Mouse (Mus musculus) forebrain, embryonic 15.5 days (tissue): ENCODE measurements around the gene Cnot8. TPM values are rescaled to one million over a fixed set of nuclear protein-coding genes. Genes with fewer than 3 reads are reported as not detected.
"Not testable (repeated sequence)": the region's sequence is repeated elsewhere in the genome, so short reads cannot be mapped to it uniquely, and the experiment has no call there.

Source experiments
- ATAC-seq: fragments of 200-750 bp; cut with Nextera tagmentation; replicated peaks from 2 replicates; pipeline ENCODE4 v1.8.0; 2017; ENCODE audit warnings: mild to moderate bottlenecking, moderate TSS enrichment, moderate library complexity
- H3K27ac ChIP-seq: fragments of 300-500 bp; sonication (generic); replicated peaks from 2 replicates; pipeline ENCODE4 v1.5.1; 2015; ENCODE audit warnings: mild to moderate bottlenecking, inconsistent platforms
- H3K27me3 ChIP-seq: fragments of 300-500 bp; sonication (generic); 2 replicates; pipeline ENCODE4 v1.6.1; 2015; ENCODE audit warnings: inconsistent platforms
- H3K36me3 ChIP-seq: fragments of 300-500 bp; sonication (generic); 2 replicates; pipeline ENCODE4 v1.6.1; 2015; ENCODE audit warnings: mild to moderate bottlenecking, inconsistent platforms
- H3K4me1 ChIP-seq: fragments of 300-500 bp; sonication (generic); 2 replicates; pipeline ENCODE4 v1.6.1; 2015; ENCODE audit warnings: inconsistent platforms
- H3K4me2 ChIP-seq: fragments of 300-500 bp; sonication (generic); replicated peaks from 2 replicates; pipeline ENCODE4 v1.6.1; 2015; ENCODE audit warnings: mild to moderate bottlenecking, inconsistent platforms
- H3K4me3 ChIP-seq: fragments of 300-500 bp; sonication (generic); 2 replicates; pipeline ENCODE4 v1.5.1; 2015; ENCODE audit warnings: mild to moderate bottlenecking, inconsistent platforms
- H3K9ac ChIP-seq: fragments of 300-500 bp; sonication (generic); replicated peaks from 2 replicates; pipeline ENCODE4 v1.6.1; 2015; ENCODE audit warnings: mild to moderate bottlenecking, inconsistent platforms
- H3K9me3 ChIP-seq: fragments of 300-500 bp; sonication (generic); 2 replicates; pipeline ENCODE4 v1.6.1; 2016; ENCODE audit warnings: inconsistent platforms
- WGBS: fragments of 180-500 bp; shearing (Covaris S2); methylation state at CpG from one replicate; pipeline ENCODE4 v1.1.7; 2015; ENCODE audit warnings: mixed read lengths; 5-methylcytosine and 5-hydroxymethylcytosine counted together
- polyA plus RNA-seq: library from polyadenylated mRNA; unstranded; fragments of >200 nt; fragmentation: Nextera tagmentation; extraction: Ambion mirVana; gene quantifications from 2 replicates; pipeline ENCODE4 v1.2.1, GENCODE M21; 2015

The Cnot8 gene
- 147 TPM in 2 replicates for polyA plus RNA-seq

DNA sequence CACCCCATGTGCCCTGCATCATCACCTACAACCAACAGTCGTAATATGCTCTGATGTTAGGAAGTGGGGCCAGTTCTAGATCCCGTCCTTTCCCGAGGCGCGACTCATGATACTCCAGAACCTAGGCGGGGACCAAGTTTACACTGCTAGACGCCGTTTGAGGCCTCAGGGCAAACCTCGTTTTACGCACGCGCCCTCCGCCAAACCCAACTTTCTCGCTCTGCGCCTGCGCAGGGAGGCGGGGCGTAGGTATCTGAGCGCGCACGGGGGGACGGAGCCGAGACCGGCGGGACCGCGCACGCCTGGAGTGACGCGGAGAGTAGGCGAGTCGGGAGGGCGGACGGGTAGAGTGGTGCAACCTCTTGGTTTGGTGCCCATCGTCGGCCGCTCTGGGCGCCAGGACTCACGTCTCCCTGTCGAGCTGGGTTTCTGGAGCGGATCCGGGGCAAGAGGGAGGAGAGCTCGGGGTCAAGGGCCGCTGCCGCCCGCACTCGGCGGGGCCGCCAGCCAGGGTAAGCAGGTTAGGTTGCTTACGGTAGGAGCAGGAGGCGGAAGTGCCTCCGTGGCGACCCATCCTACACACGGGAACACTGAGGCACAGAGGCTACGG, at the start of gene Cnot8:
Gene Cnot8, plus strand, starts transcription at position 457 of the 610 bp plus-strand sequence.
- peak within 1 kb of the TSS; percentile 85 for H3K27ac ChIP-seq
- peaks cover 31% of the 10 kb centered on the region for H3K4me1 ChIP-seq
- peak within 1 kb of the TSS; percentile 85 for H3K9ac ChIP-seq
- H3K27me3 ChIP-seq: no peaks in the 10 kb centered on the region
- ATAC-seq: peak; percentile 97
- H3K36me3 ChIP-seq: no peaks in the 10 kb centered on the region
- H3K4me2 ChIP-seq: peak within 1 kb of the TSS; percentile 64
- no peaks in the 10 kb centered on the region for H3K9me3 ChIP-seq
- under 1% methylated on average over 55 of the region's 55 CpGs for WGBS
- peak within 1 kb of the TSS; percentile 69 for H3K4me3 ChIP-seq

DNA sequence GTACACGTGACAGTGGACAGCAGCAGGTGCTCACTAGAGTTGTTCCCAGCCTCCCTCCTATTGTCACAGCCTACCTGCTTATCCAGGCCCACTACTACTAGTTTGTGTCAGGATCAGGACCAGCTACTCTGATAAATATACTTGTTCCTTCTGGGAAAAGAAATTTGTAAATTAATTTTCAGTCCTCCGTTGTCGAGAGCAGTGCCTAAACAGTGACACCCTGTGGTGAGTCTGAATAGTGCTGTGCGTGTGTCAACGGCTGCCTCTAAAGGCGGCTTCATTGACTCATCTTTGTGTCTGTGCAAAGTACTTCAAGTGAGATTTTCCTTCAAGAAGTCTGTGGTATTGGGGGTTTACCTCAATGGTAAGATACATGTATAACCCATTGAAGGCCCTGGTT, 46.5 kb upstream of the Cnot8 start:
- no peaks in the 10 kb centered on the region for H3K4me1 ChIP-seq
- H3K9ac ChIP-seq: no peak overlapping the region
- ATAC-seq: 0 out of 2 replicates have a peak, but pooled peaks have one; percentile 23
- H3K9me3 ChIP-seq: no peaks in the 10 kb centered on the region
- no peak overlapping the region for H3K4me2 ChIP-seq
- H3K36me3 ChIP-seq: peaks cover 72% of the 10 kb centered on the region
- WGBS: 42% methylated on average over 6 of the region's 6 CpGs
- no peak overlapping the region for H3K27ac ChIP-seq
- H3K4me3 ChIP-seq: no peak overlapping the region
- H3K27me3 ChIP-seq: no peaks in the 10 kb centered on the region

DNA sequence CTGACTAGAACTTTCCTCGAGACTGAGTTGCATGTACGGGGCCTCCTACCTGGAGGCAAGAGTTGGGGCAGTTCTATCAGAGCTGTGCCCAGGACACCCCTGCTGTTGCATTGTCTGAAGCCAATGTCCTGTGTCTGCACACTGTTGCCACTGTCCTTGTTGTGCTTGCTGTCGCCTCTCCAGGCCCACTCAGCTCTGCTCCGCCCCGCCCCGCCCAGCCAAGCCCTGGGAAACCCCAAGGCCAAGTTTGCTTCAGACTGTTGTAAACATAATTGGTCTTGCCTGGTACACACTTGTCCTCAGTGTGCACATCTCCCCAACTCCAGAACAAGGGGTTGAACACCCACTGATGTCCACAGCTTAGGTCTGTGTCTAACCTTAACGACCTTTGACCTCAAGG, 44.2 kb upstream of the Cnot8 start:
- not testable (repeated sequence) for H3K4me1 ChIP-seq, H3K27ac ChIP-seq, H3K4me2 ChIP-seq, H3K9ac ChIP-seq, H3K27me3 ChIP-seq, H3K9me3 ChIP-seq, H3K4me3 ChIP-seq, ATAC-seq
- 90% methylated on average over 7 of the region's 7 CpGs for WGBS
- H3K36me3 ChIP-seq: peaks cover 50% of the 10 kb centered on the region

DNA sequence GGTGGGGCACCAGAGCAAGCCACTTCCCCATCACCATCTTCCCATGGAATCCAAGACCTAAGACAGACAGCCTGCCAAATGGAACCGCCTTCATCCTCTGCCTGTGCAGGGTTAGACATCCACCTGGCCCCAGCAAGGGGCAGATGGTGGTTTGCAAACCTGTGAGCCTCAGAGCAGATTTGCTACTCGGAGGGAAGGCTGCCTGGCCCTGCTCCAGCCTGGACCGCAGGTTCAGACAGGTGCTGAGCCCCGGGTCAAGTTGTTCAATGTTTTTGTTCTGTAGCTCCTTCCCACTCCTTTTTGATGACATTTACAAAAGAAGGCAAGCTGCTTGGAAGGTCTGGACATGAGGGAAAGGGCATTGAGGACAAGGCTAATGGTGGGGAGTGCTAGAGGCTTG, 42.7 kb upstream of the Cnot8 start:
- H3K4me1 ChIP-seq, H3K4me3 ChIP-seq, H3K27me3 ChIP-seq, H3K9ac ChIP-seq, H3K4me2 ChIP-seq, H3K27ac ChIP-seq, ATAC-seq, H3K9me3 ChIP-seq: not testable (repeated sequence)
- peaks cover 36% of the 10 kb centered on the region for H3K36me3 ChIP-seq
- 89% methylated on average over 4 of the region's 4 CpGs for WGBS

DNA sequence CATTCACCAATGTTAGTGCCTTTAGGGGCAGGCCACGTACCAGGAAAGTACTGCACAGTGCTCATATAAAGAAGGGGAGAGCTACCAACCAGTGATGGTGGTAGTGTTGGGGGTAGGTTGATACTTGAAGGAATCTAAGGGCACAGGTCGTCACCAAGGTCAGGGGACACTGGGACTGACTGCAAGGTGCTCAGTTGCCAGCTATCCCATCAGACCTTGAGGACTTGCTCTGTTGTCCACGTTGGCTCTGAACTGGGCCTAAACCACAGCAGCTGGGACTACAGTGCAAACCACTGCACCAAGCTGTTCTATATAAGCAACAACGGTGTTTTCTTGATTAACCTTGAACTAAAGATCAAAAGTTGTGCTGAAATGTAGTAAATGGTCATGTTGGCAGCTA, 41.4 kb upstream of the Cnot8 start:
- Histone ChIP-seq H3K9me3 (no peaks in the 10 kb centered on the region), H3K4me3 (no peak overlapping the region), H3K9ac (no peak overlapping the region), H3K27ac (no peak overlapping the region), H3K4me2 (no peak overlapping the region), H3K36me3 (peaks cover 24% of the 10 kb centered on the region), H3K4me1 (peaks cover 7% of the 10 kb centered on the region), H3K27me3 (no peaks in the 10 kb centered on the region)
- ATAC-seq: no peak
- WGBS: 92% methylated on average over 4 of the region's 4 CpGs

DNA sequence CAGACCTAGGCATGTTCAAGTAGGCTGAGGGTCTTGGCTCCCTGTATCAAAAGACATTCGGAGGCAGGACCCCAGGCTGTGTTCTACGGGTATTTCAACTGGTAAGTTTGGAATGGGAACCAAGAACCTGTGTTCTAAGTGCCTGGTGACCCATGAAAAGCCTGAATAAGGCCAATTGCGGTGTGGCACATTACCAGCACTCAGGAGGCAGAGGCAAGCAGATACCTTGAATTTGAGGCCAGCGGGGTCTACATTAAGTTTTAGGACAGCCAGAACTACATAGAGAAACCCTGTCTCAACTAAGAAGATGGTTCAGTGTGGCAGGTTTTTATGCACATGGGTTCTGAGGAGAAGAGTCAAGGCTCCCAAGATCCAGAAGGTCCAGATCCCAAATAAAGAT, 38.9 kb upstream of the Cnot8 start:
- 85% methylated on average over 4 of the region's 4 CpGs for WGBS

DNA sequence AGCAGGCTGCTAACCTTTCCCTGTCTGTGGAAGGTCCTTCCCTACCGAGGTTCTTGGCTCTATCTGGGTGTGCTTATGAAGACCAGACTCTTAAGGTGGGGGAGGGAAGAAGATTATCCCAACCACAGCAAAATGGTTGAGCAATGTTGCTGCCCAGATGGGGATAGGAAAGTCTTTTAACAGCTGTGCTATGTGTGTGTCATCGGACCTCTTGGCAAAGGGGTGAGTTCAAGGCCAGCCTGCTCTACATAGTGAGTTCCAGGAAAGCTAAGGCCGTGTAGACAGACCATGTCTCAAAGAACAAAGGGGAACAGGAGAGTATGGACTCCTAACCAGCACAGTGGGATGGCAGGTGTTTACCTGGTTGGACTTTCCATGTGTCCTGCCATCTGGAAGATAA, 31.0 kb upstream of the Cnot8 start:
- no peak overlapping the region for H3K9ac ChIP-seq
- no peaks in the 10 kb centered on the region for H3K4me1 ChIP-seq
- no peak overlapping the region for H3K27ac ChIP-seq
- no peak overlapping the region for H3K4me2 ChIP-seq
- WGBS: 81% methylated on average over 3 of the region's 3 CpGs
- no peaks in the 10 kb centered on the region for H3K36me3 ChIP-seq
- no peak overlapping the region for H3K4me3 ChIP-seq
- H3K27me3 ChIP-seq: no peaks in the 10 kb centered on the region
- no peak for ATAC-seq
- H3K9me3 ChIP-seq: no peaks in the 10 kb centered on the region

More for the DNA sequence above, 38.9 kb upstream of the Cnot8 start:
- no peaks in the 10 kb centered on the region for H3K9me3 ChIP-seq
- no peak overlapping the region for H3K4me2 ChIP-seq
- no peak overlapping the region for H3K9ac ChIP-seq
- peaks cover 7% of the 10 kb centered on the region for H3K4me1 ChIP-seq
- no peak for ATAC-seq
- H3K36me3 ChIP-seq: peaks cover 9% of the 10 kb centered on the region; the same call in 1 of the 2 replicates
- no peaks in the 10 kb centered on the region for H3K27me3 ChIP-seq
- no peak overlapping the region for H3K4me3 ChIP-seq
- no peak overlapping the region for H3K27ac ChIP-seq

DNA sequence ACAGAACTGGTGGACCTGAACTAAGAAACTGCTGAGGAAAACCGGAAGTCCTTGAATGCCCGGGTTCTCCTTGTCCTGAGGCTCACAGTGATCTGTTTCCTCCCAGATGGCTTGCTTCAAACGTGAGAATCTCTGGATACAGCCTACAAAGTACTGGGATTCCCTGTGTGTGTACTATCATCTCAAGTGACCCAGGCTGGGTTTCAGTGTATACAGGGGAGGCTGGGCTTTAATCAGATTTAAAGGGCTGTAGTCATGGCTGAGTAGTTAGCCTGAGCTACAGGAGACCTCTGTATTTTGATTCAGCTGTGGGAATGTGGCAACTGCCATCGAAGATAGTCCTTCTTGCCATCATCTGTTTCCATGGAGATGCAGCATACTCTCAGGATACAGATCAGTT, 26.7 kb upstream of the Cnot8 start:
- no peak for ATAC-seq
- Histone ChIP-seq H3K9ac (no peak overlapping the region), H3K27ac (no peak overlapping the region), H3K4me3 (no peak overlapping the region), H3K9me3 (no peaks in the 10 kb centered on the region), H3K27me3 (no peaks in the 10 kb centered on the region), H3K36me3 (no peaks in the 10 kb centered on the region), H3K4me1 (no peaks in the 10 kb centered on the region), H3K4me2 (no peak overlapping the region)
- 76% methylated on average over 4 of the region's 4 CpGs for WGBS

DNA sequence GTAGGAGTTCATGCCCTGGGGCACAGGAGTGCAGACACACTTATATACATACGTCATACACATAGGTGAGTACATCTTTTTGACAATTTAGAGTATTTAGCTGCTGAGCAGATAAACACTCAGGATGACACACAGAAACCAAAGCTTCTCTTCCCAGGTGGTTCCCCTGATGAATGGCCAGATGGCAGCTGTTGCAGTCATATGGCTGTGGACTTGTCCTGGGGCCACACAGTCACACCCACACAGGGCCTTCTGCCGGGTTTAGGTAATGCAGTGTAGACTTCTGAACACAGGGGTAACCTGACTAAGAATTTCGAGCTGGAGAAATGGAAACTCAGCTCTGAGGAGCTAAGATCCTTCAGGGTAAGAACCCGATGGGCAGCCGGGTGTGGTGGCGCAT, 22.2 kb upstream of the Cnot8 start:
- no peaks in the 10 kb centered on the region for H3K4me1 ChIP-seq
- no peaks in the 10 kb centered on the region for H3K9me3 ChIP-seq
- WGBS: 89% methylated on average over 6 of the region's 6 CpGs
- no peaks in the 10 kb centered on the region for H3K36me3 ChIP-seq
- H3K27ac ChIP-seq: no peak overlapping the region
- no peak for ATAC-seq
- H3K9ac ChIP-seq: no peak overlapping the region
- H3K4me2 ChIP-seq: no peak overlapping the region
- H3K27me3 ChIP-seq: no peaks in the 10 kb centered on the region
- no peak overlapping the region for H3K4me3 ChIP-seq

DNA sequence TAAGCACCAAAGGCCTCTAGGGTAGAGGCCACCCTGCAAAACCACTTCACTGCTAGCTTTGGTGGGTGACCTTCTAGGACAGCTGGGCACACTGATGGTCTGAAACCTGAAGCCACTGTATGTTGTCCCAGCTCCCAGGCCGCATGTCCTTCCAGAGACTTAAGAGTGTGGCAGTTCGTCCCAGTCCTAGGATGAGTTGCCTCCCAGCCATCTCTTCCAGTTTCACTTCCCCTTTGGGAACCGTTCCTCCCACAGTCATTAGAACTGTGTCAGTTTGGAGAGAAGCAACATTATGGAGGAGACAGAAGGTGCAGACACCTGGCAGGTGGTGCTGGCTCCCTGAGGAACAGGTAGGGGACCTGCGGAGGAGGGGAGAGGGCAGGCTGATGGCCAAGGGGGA, 11.4 kb upstream of the Cnot8 start:
- no peak overlapping the region for H3K27ac ChIP-seq
- no peaks in the 10 kb centered on the region for H3K36me3 ChIP-seq
- H3K27me3 ChIP-seq: 0 out of 2 replicates have a peak, but pooled peaks cover 9% of the 10 kb centered on the region
- no peak overlapping the region for H3K4me3 ChIP-seq
- H3K4me2 ChIP-seq: no peak overlapping the region
- no peak overlapping the region for H3K9ac ChIP-seq
- H3K4me1 ChIP-seq: peaks cover 2% of the 10 kb centered on the region
- ATAC-seq: no peak
- H3K9me3 ChIP-seq: no peaks in the 10 kb centered on the region
- 66% methylated on average over 4 of the region's 4 CpGs for WGBS

DNA sequence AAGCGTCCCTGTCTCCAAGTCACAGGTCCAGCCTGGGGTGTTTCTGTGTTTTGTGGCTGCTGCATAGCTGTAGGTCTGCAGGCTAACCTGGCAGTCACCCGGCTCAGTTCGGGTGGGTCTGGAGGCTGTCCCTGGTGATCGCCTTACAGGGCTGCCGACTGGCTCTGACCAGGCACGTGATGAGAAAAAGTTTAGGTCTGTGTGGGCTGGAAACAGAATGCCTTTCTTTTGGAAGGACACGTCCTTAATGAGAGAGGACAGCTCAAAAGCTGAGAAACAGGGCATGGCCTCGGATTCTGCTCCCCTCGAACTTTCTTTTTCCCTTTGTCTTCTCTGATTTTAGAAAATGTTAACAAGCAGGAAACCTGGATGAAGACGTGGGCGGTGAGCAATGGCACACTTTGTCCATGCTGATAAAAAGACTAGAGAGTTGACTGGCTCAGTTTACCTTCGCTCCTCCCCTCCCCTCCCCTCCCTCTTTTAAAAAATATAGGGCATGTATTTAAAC, 10.9 kb upstream of the Cnot8 start, which contains the start of gene Gm12248:
Gene Gm12248, minus strand, starts transcription at position 114 of the 508 bp plus-strand sequence.
- Histone ChIP-seq H3K9me3 (no peaks in the 10 kb centered on the region), H3K27me3 (0 out of 2 replicates have a peak, but pooled peaks cover 9% of the 10 kb centered on the region), H3K4me1 (peaks cover 8% of the 10 kb centered on the region), H3K9ac (no peak within 1 kb of the TSS), H3K27ac (no peak within 1 kb of the TSS), H3K4me3 (no peak within 1 kb of the TSS), H3K4me2 (no peak within 1 kb of the TSS), H3K36me3 (no peaks in the 10 kb centered on the region)
- ATAC-seq: no peak
- WGBS: 15% methylated on average over 12 of the region's 12 CpGs

DNA sequence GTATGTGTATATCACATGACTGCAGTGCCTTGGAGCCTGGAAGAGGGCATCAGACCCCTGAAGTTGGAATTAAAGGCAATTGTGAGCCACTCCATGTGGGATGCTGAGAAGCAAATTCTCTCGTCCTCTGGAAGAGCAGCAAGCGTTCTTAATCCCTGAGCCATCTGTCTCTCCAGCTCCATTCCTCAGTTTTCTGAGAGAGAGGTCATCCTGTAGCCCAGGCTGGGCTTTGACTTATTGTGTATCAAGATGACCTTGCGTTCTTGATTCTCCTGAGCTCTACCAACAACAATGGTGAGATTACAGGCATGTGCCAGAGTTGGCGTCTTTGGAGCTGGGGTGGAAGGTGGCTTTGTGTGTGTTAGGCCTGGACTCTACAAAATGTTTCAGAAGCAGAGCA, 9.2 kb upstream of the Cnot8 start:
- Histone ChIP-seq H3K9ac (no peak overlapping the region), H3K4me1 (peaks cover 8% of the 10 kb centered on the region), H3K36me3 (no peaks in the 10 kb centered on the region), H3K4me2 (no peak overlapping the region), H3K27me3 (peaks cover 9% of the 10 kb centered on the region; the same call in 1 of the 2 replicates), H3K4me3 (no peak overlapping the region), H3K9me3 (no peaks in the 10 kb centered on the region), H3K27ac (no peak overlapping the region)
- 68% methylated on average over 4 of the region's 4 CpGs for WGBS
- ATAC-seq: no peak

DNA sequence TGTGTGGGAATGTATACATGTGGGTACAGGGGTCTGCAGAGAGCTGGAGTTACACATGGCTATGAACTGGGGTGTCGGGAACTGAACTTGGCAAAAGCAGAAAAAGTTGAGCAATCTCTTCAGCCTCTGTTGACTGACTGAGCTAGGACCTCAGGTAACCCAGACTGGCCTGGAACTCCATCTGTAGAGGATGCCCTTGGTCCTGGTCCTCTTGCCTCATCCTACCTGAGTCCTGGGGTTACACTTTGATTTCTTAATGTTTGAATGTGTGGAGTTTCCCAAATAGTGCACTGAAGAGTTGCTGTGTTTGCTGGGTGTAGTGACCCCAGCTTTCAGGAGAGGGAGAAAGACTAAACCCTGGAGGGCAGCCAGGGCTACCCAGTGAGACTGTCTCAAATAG, 8.4 kb upstream of the Cnot8 start:
- H3K36me3 ChIP-seq: no peaks in the 10 kb centered on the region
- no peak overlapping the region for H3K9ac ChIP-seq
- H3K4me2 ChIP-seq: no peak overlapping the region
- peaks cover 8% of the 10 kb centered on the region for H3K4me1 ChIP-seq
- no peaks in the 10 kb centered on the region for H3K9me3 ChIP-seq
- no peak for ATAC-seq
- whole genome bisulfite sequencing: 88% methylated on average over 1 of the region's 1 CpGs
- H3K27ac ChIP-seq: no peak overlapping the region
- H3K4me3 ChIP-seq: no peak overlapping the region
- H3K27me3 ChIP-seq: peaks cover 9% of the 10 kb centered on the region; the same call in 1 of the 2 replicates
